Mouse (Mus musculus) MEL (cell line): ENCODE measurements around the gene Ilf3.

Experiments used
- CTCF ChIP-seq, 3 experiments: IDR thresholded peaks in 2 of 3; conservative IDR thresholded peaks in 1 of 3; 2 replicates each; pipeline ENCODE4 v1.5.1; 2011 to 2012; ENCODE audit warnings: low read length in 3 of 3, low read depth in 2 of 3, mild to moderate bottlenecking in 2 of 3, improper control_type of control experiment in 1 of 3, inconsistent platforms in 1 of 3, mixed read lengths in 1 of 3, moderate library complexity in 1 of 3; ENCODE audit not compliant: control insufficient read depth in 1 of 3, insufficient read depth in 1 of 3, poor library complexity in 1 of 3, severe bottlenecking in 1 of 3
- MYC ChIP-seq: IDR thresholded peaks from 2 replicates; pipeline ENCODE4 v1.6.1; 2011; ENCODE audit warnings: low read depth, mild to moderate bottlenecking, low read length, improper control_type of control experiment, moderate library complexity
- USF1 ChIP-seq: IDR thresholded peaks from 2 replicates; pipeline ENCODE4 v1.6.1; 2014; ENCODE audit warnings: low read depth, mild to moderate bottlenecking, inconsistent platforms, low read length, improper control_type of control experiment, moderate library complexity
- USF2 ChIP-seq, 2 experiments: IDR thresholded peaks; 2 replicates each; pipeline ENCODE4 v1.6.1; 2011 to 2012; ENCODE audit warnings: improper control_type of control experiment in 2 of 2, low read length in 2 of 2, borderline replicate concordance in 1 of 2, inconsistent platforms in 1 of 2, low read depth in 1 of 2, mild to moderate bottlenecking in 1 of 2; ENCODE audit not compliant: insufficient read depth in 1 of 2

- TF ChIP-seq USF2 (IDR thresholded peaks at IDR 0.05; ENCODE audit: borderline replicate concordance in 1 of 2, insufficient read depth in 1 of 2, low read depth in 1 of 2, low read length in 2 of 2) (no peak), CTCF (IDR thresholded peaks at IDR 0.05 in 2 of 3, conservative IDR thresholded peaks at IDR 0.05 in 1 of 3; ENCODE audit: control insufficient read depth in 1 of 3, insufficient read depth in 1 of 3, low read depth in 2 of 3, low read length in 3 of 3, poor library complexity in 1 of 3, severe bottlenecking in 1 of 3) (no peak), MYC (no peak), USF1 (no peak)
Measured at GRCm38 (mm10) chr9:21450270-21450669, 82.6 kb downstream of the Ilf3 start.
